Mouse (Mus musculus) gastrocnemius, adult 2 months (tissue): ENCODE results near the gene Mecom. TPM values are rescaled to one million over a fixed set of nuclear protein-coding genes. Genes with fewer than 3 reads are reported as not detected.
A peak's percentile ranks its signal among the peaks of the same experiment; 100 is the strongest.

ENCODE experiments used
- DNase-seq: peaks from one replicate; pipeline ENCODE4 v3.0.0; 2022
- H3K27ac ChIP-seq: fragments of 200-600 bp; 2 replicates; pipeline ENCODE4 v1.8.1; 2022; ENCODE audit warnings: mild to moderate bottlenecking
- H3K4me3 ChIP-seq: fragments of 200-600 bp; 2 replicates; pipeline ENCODE4 v1.8.1; 2022; ENCODE audit warnings: mild to moderate bottlenecking, moderate library complexity
- CTCF ChIP-seq: fragments of 200-600 bp; IDR thresholded peaks from 2 replicates; pipeline ENCODE4 v1.8.1; 2022; ENCODE audit warnings: antibody characterized with exemption, mild to moderate bottlenecking, moderate library complexity
- intact Hi-C: fragments of 180-260 bp; cut with DNase I; formaldehyde crosslinking; loops from one replicate; pipeline ENCODE4 v1.15.1; 2025
- total RNA-seq, 2 experiments: library from RNA; stranded (reverse); gene quantifications; 2 replicates each; pipeline ENCODE4 v1.2.3; 2021

Mecom gene
- total RNA-seq, 2 experiments from 2014 or later: 5.8 to 6.9 TPM

DNA sequence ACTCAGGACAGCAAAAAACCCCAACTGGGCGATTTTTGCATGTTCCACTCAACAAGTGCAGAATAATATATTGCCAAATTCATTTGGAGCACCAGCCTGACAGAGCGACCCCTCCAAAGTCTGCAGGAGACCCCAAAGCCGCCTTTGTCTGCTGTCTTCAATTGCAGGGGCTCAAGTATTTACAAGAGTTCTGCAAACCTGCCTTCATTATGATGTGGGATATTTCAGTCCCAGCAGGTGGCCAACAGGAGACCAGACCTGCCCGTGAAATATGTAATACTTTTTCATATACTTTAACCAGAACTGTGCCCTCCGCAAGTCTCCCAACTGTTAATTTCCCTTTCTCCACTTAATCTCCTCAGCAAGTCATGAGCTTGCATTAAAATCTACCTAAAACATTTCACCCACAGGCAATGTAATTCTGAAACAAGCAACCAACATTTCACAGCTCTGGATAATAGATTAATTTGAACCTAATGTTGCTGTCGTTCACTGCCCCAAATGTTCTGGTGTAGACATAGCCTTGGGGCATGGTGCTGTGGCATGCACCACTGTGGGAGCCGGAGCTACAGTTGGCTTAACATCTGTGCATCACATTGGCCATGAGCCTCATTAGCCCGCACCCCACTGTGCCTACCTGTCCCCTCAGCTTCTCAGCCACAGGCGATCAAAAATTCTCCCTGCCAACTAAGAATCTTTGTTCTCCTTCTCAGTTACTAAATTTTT, 439.7 kb downstream of the Mecom start:
- no peak overlapping the region for H3K4me3 ChIP-seq
- DNase-seq: no peak
- no peak for TF ChIP-seq CTCF
- H3K27ac ChIP-seq: no peak overlapping the region
- intact Hi-C loops: no loop called here

DNA sequence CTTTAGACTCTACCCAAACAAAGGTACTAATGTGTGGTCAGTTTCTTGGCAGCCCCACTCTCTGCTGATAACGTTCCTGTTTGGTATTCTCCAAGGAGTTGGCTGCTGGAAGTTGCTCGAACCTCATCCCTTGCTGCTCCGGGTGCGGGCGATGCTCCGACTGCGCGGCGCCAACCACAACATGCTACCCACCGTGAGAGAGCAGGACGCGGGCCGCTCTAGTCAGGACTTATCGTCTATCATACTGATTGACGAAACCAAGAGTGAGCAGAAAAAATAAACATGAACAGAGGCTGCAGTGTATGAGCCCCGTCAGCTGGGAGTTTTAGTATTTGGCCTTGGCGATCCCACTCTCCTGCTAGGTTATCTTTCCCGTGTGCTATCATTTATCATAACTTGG, 441.3 kb downstream of the Mecom start:
- Histone ChIP-seq H3K4me3 (no peak overlapping the region), H3K27ac (no peak overlapping the region)
- no peak for DNase-seq
- no peak for TF ChIP-seq CTCF
- intact Hi-C loops: no loop called here

DNA sequence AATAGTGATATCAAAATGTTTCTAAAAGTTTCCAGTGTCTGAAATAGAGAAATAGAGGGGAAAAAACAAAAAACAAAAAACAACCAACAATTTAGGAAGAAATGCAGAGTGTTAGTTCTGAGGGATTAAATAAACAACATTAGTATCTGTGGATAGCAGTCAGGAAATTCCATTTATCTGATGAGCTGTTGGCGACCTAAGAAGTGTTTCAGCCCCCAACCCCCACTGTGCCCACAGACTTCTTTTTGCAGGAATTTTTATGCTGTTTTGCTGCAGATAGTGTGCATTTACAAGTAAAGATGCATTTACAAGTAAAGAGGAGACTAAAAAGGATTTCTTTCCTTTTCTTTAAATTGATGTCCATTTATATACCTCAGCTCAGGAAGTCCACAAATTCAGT, 441.9 kb downstream of the Mecom start:
- no peak for TF ChIP-seq CTCF
- Histone ChIP-seq H3K4me3 (peak overlapping the region; percentile 55), H3K27ac (peak overlapping the region; percentile 44; the same call in 1 of the 2 replicates)
- intact Hi-C loops: no loop called here
- DNase-seq: no peak

DNA sequence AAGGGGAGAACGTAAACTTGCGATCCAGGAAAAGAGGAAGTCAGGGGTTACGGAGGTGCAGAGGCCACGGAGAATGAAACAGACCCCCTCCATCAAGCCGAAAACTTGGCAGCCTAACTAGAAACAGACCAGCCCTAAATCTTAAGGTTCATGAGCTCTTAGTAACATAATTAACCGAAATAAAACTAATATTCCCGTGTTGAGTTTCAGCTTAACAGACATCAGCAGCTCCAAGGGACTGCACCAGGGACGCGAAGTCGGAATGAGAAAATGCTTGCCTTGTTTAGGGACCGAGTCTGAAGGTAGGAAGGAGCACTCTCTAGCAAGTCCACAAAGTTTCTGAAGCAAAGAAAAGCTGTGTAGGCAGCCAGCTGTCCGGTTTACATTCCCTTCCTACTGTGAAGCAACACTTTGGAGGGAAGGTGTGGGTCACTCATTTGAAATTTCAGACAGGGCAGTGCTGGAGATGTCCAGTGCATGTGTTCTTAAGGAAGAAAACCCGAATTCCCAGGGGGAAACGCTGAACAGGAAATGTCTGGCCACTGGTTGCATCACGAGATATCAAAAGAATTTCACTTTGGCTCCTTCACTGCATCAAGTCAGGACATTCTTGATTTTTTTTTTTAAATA, 442.5 kb downstream of the Mecom start:
- DNase-seq: peak; percentile 48
- intact Hi-C loops: no loop called here
- Histone ChIP-seq H3K27ac (peak overlapping the region; percentile 56), H3K4me3 (peak overlapping the region; percentile 55)
- no peak for TF ChIP-seq CTCF

DNA sequence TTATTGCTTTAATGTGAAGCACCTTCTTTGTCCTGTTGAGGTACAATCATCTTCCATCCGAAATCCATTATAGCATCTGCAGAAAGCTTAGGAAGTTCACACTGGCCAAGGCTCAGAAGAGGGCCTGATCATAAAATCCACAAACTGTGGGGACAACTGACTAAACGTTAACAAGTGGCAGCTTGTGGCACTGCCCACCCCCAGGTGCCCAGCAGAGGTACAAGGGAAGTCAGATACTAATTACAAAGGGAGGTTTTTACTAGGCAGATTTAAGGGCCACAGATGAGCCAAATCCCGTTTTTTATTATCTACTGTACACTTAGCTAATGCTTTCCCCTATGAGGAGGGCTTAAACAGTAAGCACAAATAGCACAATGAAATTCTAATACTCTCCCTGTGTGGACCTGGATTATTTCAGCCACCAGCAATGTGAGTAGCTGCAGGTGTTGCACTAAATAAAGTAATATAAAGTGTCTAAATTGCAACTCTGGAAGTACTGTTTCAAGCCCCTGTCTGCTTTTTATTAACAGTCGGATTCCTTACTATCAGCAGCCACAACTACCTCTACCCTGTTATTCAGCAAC, 443.2 kb downstream of the Mecom start:
- H3K4me3 ChIP-seq: no peak overlapping the region; the same call in 1 of the 2 replicates

DNA sequence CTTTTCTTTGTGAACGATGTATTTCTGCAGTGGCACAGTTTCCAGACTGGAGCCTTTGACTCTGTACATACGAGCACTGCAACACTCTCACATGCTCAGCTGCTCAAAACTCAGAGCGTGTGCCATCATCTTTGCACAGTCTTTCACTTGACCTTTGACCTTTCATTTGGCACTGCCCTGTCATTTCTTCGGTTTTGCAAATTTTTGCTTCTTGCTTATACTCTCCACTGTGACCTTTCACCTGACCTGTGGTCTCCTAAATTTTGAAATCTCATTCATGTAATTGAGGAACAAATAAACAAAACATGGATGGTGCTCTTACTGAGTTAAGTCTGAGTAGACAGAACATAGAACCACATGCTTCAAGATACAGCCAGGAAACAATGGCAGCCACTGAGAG, 446.7 kb downstream of the Mecom start:
- intact Hi-C loops: no loop called here
- no peak for DNase-seq
- no peak for TF ChIP-seq CTCF
- no peak overlapping the region for H3K4me3 ChIP-seq
- H3K27ac ChIP-seq: no peak overlapping the region

More for the DNA sequence above, 443.2 kb downstream of the Mecom start:
- H3K27ac ChIP-seq: peak overlapping the region; percentile 56
- no peak for DNase-seq
- no peak for TF ChIP-seq CTCF
- intact Hi-C loops: no loop called here

DNA sequence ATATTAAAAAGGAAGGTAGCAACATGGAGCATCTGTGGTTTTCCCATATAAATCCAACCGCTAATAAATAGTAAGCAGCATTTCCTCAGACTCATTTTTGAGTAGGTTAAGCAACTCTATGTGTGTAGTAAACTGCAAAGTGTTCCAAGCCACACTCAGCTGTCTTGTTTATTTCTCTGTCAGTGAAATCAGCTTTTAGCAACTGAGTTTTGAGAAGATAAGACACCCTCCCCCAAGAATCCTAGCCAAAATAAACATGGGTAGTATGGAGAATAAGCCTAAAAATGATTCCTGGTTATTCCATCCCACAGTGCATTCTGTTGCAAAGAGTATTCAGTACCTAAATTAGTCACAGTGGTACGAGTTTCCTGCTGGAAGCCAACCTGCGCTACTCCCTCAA, 450.1 kb downstream of the Mecom start:
- intact Hi-C loops: no loop called here
- H3K4me3 ChIP-seq: no peak overlapping the region
- no peak for DNase-seq
- no peak overlapping the region for H3K27ac ChIP-seq
- no peak for TF ChIP-seq CTCF

DNA sequence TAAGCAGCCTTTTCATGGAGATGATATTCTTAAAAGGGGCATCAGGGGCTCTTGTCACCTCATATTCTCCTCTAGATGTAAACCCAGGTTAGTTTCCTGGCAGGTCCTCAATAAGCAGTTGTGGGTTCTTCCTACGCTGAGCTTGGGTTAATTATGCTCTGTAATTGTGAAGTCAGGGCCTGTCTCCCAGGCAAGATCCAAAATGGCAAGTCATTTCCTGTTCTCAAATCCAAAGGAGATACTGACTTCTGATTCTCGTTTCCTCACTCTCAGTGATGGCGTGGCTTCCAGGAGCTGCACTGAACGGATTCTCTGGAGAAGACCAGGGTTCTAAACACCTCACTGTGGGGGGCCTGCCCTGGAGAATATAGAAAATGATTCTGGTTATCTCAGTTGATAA, 450.7 kb downstream of the Mecom start:
- H3K4me3 ChIP-seq: no peak overlapping the region
- TF ChIP-seq CTCF: no peak
- no peak for DNase-seq
- no peak overlapping the region for H3K27ac ChIP-seq
- intact Hi-C loops: no loop called here

DNA sequence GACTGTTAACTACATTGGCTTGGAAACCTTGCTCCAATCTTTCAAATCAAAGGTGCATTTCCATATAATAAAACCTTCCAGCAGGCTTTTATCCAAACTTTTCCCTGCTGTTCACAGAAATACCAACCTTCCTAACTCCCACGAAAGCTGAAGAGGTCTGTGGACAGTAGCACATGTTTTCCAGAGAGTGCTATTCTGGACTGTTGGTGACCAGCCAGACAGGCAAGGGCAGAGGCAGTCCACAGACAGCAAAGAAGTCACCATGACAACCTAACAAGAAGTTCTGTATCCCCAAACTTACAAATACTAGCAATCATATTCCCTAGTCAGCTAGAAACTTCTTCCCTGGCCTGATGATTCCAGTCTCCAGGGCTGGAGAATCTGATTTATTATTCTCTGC, 454.8 kb downstream of the Mecom start:
- Histone ChIP-seq H3K27ac (no peak overlapping the region), H3K4me3 (no peak overlapping the region)
- intact Hi-C loops: no loop called here
- peak; percentile 24 for DNase-seq
- no peak for TF ChIP-seq CTCF

DNA sequence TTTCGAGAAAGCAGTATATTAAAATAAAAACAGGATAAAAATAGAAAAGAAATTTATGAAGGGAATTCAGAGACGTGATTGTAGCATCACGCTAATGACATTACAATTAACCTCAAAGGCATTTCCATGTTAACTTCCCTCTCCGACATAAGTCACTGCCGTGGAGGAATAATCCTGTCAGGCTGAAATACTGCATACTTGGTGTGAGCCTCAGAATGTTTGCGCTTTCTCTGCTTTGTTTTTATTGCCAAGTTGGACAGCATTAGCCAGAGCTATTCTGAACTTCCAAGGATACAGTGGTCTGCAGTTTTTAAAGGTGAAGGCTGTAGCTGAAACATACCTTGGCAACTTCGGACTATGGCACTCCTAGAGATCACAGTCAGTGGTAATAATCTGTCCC, 455.3 kb downstream of the Mecom start:
- H3K27ac ChIP-seq: no peak overlapping the region
- no peak for DNase-seq
- intact Hi-C loops: no loop called here
- TF ChIP-seq CTCF: no peak
- peak overlapping the region; percentile 28; the same call in 1 of the 2 replicates for H3K4me3 ChIP-seq

DNA sequence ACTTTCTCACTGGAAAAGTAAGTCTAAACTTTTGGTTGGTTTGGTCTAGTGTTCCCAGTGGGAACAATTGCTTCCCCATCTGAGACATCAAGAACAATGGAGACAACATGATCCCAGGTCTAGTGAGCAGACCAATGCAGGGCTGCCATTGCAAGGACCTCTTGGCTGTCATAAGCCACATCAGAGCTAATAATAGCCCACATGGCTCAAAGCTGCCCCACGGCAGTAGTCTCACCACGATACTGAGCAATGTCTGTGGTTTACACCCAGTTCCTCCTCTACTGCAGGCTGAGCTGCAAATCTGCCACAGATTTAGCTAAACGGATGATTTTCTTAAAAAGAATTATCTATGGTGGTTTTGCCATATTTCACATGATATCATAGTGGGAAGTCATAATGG, 455.9 kb downstream of the Mecom start:
- no peak for DNase-seq
- TF ChIP-seq CTCF: no peak
- Histone ChIP-seq H3K27ac (no peak overlapping the region), H3K4me3 (no peak overlapping the region)
- intact Hi-C loops: no loop called here

DNA sequence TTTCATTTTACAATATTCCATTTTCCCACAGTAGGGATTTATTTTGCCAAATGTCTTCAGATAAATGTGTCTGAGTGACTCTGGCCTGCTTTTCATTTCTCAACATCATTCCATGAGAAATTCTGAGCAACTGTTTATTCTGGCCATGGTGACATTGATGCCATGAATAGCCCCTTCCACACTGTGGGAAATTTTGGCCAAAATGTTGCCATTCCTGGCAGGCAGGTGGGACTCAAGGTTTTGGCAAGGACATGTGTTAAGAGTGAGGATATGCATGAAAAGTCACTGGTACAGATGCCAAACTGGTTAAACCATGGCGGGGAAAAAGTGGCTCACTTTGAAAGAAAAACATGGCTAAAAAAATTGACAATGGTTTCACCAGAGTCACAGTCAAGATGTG, 456.4 kb downstream of the Mecom start:
- no peak overlapping the region for H3K4me3 ChIP-seq
- no peak for DNase-seq
- intact Hi-C loops: no loop called here
- TF ChIP-seq CTCF: no peak
- H3K27ac ChIP-seq: no peak overlapping the region

DNA sequence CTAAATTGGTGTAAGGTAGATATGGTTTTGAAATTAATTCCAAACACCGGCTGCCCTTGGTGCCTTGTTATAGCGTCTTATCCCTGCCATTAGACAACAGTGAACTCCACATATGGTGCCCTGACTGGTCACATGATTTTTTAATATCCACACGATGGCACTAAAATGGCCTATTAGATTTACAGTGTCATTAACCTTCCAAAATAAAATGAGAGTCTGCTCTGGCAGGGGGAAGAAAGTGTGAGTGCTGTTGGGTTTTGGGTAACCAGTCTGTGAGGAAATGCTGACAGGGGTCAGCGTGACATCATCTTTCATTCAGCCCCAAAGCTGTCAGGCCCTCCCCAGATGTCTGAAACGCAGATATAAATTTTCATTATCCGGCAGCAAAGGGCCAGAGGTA, 461.7 kb downstream of the Mecom start:
- intact Hi-C loops: no loop called here
- DNase-seq: no peak
- TF ChIP-seq CTCF: no peak
- Histone ChIP-seq H3K4me3 (no peak overlapping the region), H3K27ac (no peak overlapping the region)

DNA sequence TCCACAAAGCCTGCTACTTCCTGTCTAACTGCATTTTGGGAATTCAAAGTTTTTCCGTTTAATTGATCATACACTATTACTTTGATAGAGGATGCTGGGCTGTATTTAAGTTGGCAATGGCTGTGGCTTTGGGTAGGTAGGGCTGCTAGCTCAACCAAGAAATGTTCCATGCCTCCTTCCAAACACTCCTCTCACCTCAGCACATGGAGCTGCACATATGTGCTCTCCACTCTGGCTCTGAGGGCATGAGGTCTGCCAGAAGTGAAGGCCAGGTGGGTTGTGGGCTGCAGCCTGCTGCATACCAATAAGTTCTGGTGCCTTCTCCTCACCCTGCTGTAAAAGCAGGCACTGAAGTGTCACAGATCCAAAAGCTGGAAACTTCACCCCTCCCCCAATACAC, 464.0 kb downstream of the Mecom start:
- no peak for TF ChIP-seq CTCF
- H3K27ac ChIP-seq: no peak overlapping the region
- DNase-seq: no peak
- no peak overlapping the region for H3K4me3 ChIP-seq
- intact Hi-C loops: no loop called here
